Mouse (Mus musculus): ENCODE measurements around the gene Sla2.
"Not testable (repeated sequence)": the region's sequence is repeated elsewhere in the genome, so short reads cannot be mapped to it uniquely, and the experiment has no call there.

Sla2 gene

DNA sequence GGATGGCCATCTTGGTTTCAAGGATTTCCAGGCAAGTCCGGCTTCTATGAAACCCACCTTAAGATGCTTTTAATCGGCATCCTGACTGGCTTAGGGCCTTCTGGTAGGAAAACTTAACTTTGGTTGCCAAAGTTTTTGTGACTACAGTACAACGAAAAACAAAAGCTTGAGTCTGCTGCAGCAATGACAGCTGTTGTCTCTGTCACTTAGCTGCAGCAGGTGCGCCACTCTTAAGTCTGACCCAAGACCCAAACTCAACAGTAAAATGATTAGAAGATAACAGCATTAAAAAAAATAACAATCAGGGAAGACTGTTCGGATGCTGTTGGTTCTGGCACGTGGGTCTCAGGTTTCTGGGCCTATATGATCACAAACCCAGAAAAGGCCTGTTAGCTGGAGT lies 48.2 kb downstream of the Sla2 start:
- DNase-seq: no peak

DNA sequence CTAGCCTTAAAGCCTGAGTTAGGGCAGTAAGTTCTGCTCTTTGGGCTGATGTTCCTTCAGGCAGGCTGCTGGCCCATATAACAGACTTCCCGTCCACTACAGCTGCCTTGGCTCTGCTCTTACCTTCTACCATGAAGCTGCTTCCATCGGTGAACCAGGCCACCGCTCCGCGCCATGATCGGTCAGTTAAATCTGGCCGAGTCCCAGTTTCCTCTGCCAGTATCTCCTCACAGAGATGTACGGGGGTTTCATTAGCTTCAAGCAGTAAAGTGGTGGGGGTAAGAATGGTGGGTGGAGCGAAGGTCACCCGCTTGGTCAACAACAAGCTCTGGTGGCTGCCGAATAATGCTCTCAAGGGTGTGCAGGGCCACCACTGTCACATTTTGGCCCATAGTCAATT lies 52.7 kb downstream of the Sla2 start:
- DNase-seq: no peak

DNA sequence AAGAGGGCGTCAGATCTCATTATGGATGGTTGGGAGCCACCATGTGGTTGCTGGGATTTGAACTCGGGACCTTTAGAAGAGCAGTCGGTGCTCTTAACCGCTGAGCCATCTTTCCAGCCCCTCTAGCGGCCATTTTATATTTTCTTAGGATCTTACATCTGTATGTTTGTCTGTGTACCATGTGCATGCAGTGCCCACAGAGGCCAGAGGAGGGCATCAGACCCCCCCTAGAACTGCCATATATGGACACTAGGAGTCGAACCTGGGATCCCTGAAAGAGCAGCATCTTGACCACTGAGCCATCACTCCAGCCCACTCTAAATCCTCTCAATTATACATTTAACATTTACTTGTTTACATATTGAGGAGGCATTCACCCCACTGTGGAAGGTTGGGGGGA lies 61.9 kb downstream of the Sla2 start:
- DNase-seq: not testable (repeated sequence)

Data from heart, adult 11 months (tissue).